ENCODE assay signal across 13 mouse cellular contexts in genomic region chr5:149354448-149355115, GRCm38 (mm10). TPM values are rescaled to one million over a fixed set of nuclear protein-coding genes. Genes with fewer than 3 reads are reported as not detected.
DNase-seq lines count a peak whose midpoint lies in the region; ATAC-seq and TF ChIP-seq lines count a peak whose summit lies in the region.
"Had no signal": no experiment of that assay in that cellular context is flagged by ENCODE, and none has a peak within 500 bp of the region (broad histone marks: within the 10 kb centered on the region; RNA-seq: fewer than 3 reads in every experiment).

No protein-coding gene starts in this region.

- peaks cover 28% of the 10 kb centered on the region for H3K4me1 ChIP-seq in embryonic facial prominence, embryonic 15.5 days
- H3K4me1 ChIP-seq in liver, embryonic 12.5 days, result peaks cover 40% of the 10 kb centered on the region
- peaks cover 5% of the 10 kb centered on the region for H3K4me1 ChIP-seq in stomach, postnatal 0 days (replicated peaks; ENCODE audit: control insufficient read depth, insufficient read depth)
- peaks cover 25% of the 10 kb centered on the region for H3K4me1 ChIP-seq in heart, embryonic 10.5 days

- H3K4me3 ChIP-seq in embryonic facial prominence, embryonic 15.5 days (replicated peaks), result no peak overlapping the region
- H3K4me3 ChIP-seq in liver, embryonic 12.5 days, result no peak overlapping the region
- no peak overlapping the region for H3K4me3 ChIP-seq in stomach, postnatal 0 days (ENCODE audit: low read depth, low read length)
- no peak overlapping the region for H3K4me3 ChIP-seq in heart, embryonic 10.5 days

- no peak for ATAC-seq in embryonic facial prominence, embryonic 15.5 days (ENCODE audit: insufficient number of reproducible peaks, low FRiP score, low TSS enrichment, low read depth)
- ATAC-seq in liver, embryonic 12.5 days, result peak; percentile 92
- peak; percentile 67 for ATAC-seq in stomach, postnatal 0 days (ENCODE audit: low FRiP score, low TSS enrichment)
- ATAC-seq: lung, postnatal 0 days had no signal

- WGBS in embryonic facial prominence, embryonic 15.5 days, result 77% methylated on average over 4 of the region's 4 CpGs
- 28% methylated on average over 4 of the region's 4 CpGs for WGBS in liver, embryonic 12.5 days (ENCODE audit: insufficient replicate concordance)
- 68% methylated on average over 4 of the region's 4 CpGs for WGBS in stomach, postnatal 0 days
- WGBS in heart, embryonic 10.5 days, result 53% methylated on average over 4 of the region's 4 CpGs

- TF ChIP-seq EP300 in stomach, postnatal 0 days (optimal IDR thresholded peaks at IDR 0.05), result no peak

- H3K27me3 ChIP-seq in embryonic facial prominence, embryonic 15.5 days, result no peaks in the 10 kb centered on the region
- no peaks in the 10 kb centered on the region for H3K27me3 ChIP-seq in liver, embryonic 12.5 days (replicated peaks)
- no peaks in the 10 kb centered on the region for H3K27me3 ChIP-seq in stomach, postnatal 0 days (ENCODE audit: control insufficient read depth, insufficient read depth, low read length)
- H3K27me3 ChIP-seq in heart, embryonic 10.5 days (ENCODE audit: insufficient read depth, poor library complexity, severe bottlenecking), result no peaks in the 10 kb centered on the region; the same call in 1 of the 2 replicates

- H3K36me3 ChIP-seq in embryonic facial prominence, embryonic 15.5 days, result no peaks in the 10 kb centered on the region
- no peaks in the 10 kb centered on the region for H3K36me3 ChIP-seq in liver, embryonic 12.5 days
- H3K36me3 ChIP-seq in stomach, postnatal 0 days (ENCODE audit: control insufficient read depth, insufficient read depth, low read length), result no peaks in the 10 kb centered on the region
- H3K36me3 ChIP-seq in heart, embryonic 10.5 days, result no peaks in the 10 kb centered on the region

- H3K9me3 ChIP-seq in embryonic facial prominence, embryonic 15.5 days (replicated peaks), result no peaks in the 10 kb centered on the region
- H3K9me3 ChIP-seq in liver, embryonic 12.5 days (replicated peaks), result peaks cover 2% of the 10 kb centered on the region
- H3K9me3 ChIP-seq in stomach, postnatal 0 days (ENCODE audit: control insufficient read depth, low read length), result no peaks in the 10 kb centered on the region
- peaks cover under 1% of the 10 kb centered on the region; the same call in 1 of the 2 replicates for H3K9me3 ChIP-seq in heart, embryonic 10.5 days

- H3K4me2 ChIP-seq in embryonic facial prominence, embryonic 15.5 days (replicated peaks), result no peak overlapping the region
- peak overlapping the region; percentile 20; the same call in 1 of the 2 replicates for H3K4me2 ChIP-seq in liver, embryonic 12.5 days
- H3K4me2 ChIP-seq in stomach, postnatal 0 days (replicated peaks; ENCODE audit: low read depth), result no peak overlapping the region

- H3K9ac ChIP-seq in embryonic facial prominence, embryonic 15.5 days, result no peak overlapping the region
- H3K9ac ChIP-seq in liver, embryonic 12.5 days, result no peak overlapping the region
- H3K9ac ChIP-seq in stomach, postnatal 0 days (ENCODE audit: low read length), result no peak overlapping the region

- 0 out of 2 replicates have a peak overlapping the region, but pooled peaks have one; percentile 4 for H3K27ac ChIP-seq in embryonic facial prominence, embryonic 15.5 days (replicated peaks)
- peak overlapping the region; percentile 68 for H3K27ac ChIP-seq in liver, embryonic 12.5 days
- H3K27ac ChIP-seq in stomach, postnatal 0 days (replicated peaks), result peak overlapping the region; percentile 36; the same call in 1 of the 2 replicates
- H3K27ac ChIP-seq in heart, embryonic 10.5 days, result no peak overlapping the region

- TF ChIP-seq CTCF in stomach, postnatal 0 days (IDR thresholded peaks at IDR 0.05; ENCODE audit: low read depth), result no peak; the same call in 1 of the 2 replicates

- peak; percentile 38 for DNase-seq in thymus, postnatal 14 days
- DNase-seq in thymus, postnatal 0 days (ENCODE audit: low spot score), result no peak
- DNase-seq in stomach, postnatal 0 days (ENCODE audit: low spot score), result peak; percentile 56
- no peak for DNase-seq in layer of hippocampus, adult 18-20 months (ENCODE audit: low spot score in 2 of 2)
- no peak for DNase-seq in heart, embryonic 10.5 days (ENCODE audit: low spot score)
- DNase-seq: cerebellum, postnatal 14 days; kidney, postnatal 14 days; right cerebral cortex, postnatal 14 days had no signal

RNA-seq across cellular contexts. Expression of gene Medag, which starts 57.0 kb away (rescaled TPM):
- polyA plus RNA-seq in thymus, postnatal 0 days (2015; fragmentation: Nextera tagmentation; extraction: Ambion mirVana), result 1.3 and 2.0 TPM in 2 replicates
- 1.8 and 2.2 TPM in 2 replicates for polyA plus RNA-seq in embryonic facial prominence, embryonic 15.5 days (2015; fragmentation: Nextera tagmentation; extraction: Ambion mirVana)
- polyA plus RNA-seq in liver, embryonic 12.5 days (2016; fragmentation: Nextera tagmentation; extraction: Ambion mirVana), result 0.35 and 0.57 TPM in 2 replicates
- 3.4 and 4.1 TPM in 2 replicates for polyA plus RNA-seq in stomach, postnatal 0 days (2015; fragmentation: Nextera tagmentation; extraction: Ambion mirVana)
- 1 to 10 TPM; 3.2 to 3.6 TPM for total RNA-seq in layer of hippocampus, adult 18-20 months (2021)
- 0.26 and 0.62 TPM in 2 replicates for polyA plus RNA-seq in heart, embryonic 10.5 days (2016; fragmentation: Nextera tagmentation; extraction: Ambion mirVana)
- total RNA-seq: monocyte, adult 5-6 weeks; neutrophil, adult 5-6 weeks had no signal

Comparison
In these comparisons a context has a peak if more than half of its experiments do, and no peak if none do; other contexts are left out.
1. DNase-seq: peak in thymus, postnatal 14 days (single experiment) and stomach, postnatal 0 days (single experiment); none in thymus, postnatal 0 days (single experiment), layer of hippocampus, adult 18-20 months (0 of 2) and heart, embryonic 10.5 days (single experiment).